Mouse (Mus musculus) hindbrain, postnatal 0 days (tissue): ENCODE results near the gene H2al1c. TPM values are rescaled to one million over a fixed set of nuclear protein-coding genes. Genes with fewer than 3 reads are reported as not detected.
A peak's percentile ranks its signal among the peaks of the same experiment; 100 is the strongest.
"Not testable (repeated sequence)": the region's sequence is repeated elsewhere in the genome, so short reads cannot be mapped to it uniquely, and the experiment has no call there.

Experiments used
- ATAC-seq: fragments of 200-750 bp; cut with Nextera tagmentation; 2 replicates; pipeline ENCODE4 v1.8.0; 2017; ENCODE audit warnings: mild to moderate bottlenecking, moderate TSS enrichment, moderate library complexity
- DNase-seq: peaks from one replicate; pipeline ENCODE4 v3.0.0-alpha.2; 2015; ENCODE audit warnings: low spot score
- H3K27ac ChIP-seq: fragments of 300-500 bp; sonication (generic); 2 replicates; pipeline ENCODE4 v1.5.1; 2014; ENCODE audit warnings: mild to moderate bottlenecking
- H3K27me3 ChIP-seq: fragments of 300-500 bp; sonication (generic); 2 replicates; pipeline ENCODE4 v1.6.1; 2014; ENCODE audit warnings: low read length, mixed read lengths; ENCODE audit not compliant: insufficient read depth
- H3K36me3 ChIP-seq: fragments of 300-500 bp; sonication (generic); 2 replicates; pipeline ENCODE4 v1.6.1; 2014; ENCODE audit warnings: low read length, mixed read lengths; ENCODE audit not compliant: insufficient read depth
- H3K4me1 ChIP-seq: fragments of 300-500 bp; sonication (generic); 2 replicates; pipeline ENCODE4 v1.6.1; 2014; ENCODE audit warnings: antibody characterized with exemption, low read length, mixed read lengths; ENCODE audit not compliant: insufficient read depth
- H3K4me2 ChIP-seq: fragments of 300-500 bp; sonication (generic); 2 replicates; pipeline ENCODE4 v1.6.1; 2014; ENCODE audit warnings: low read depth, mild to moderate bottlenecking, low read length, moderate library complexity, mixed read lengths
- H3K4me3 ChIP-seq: fragments of 300-500 bp; sonication (generic); 2 replicates; pipeline ENCODE4 v1.5.1; 2014; ENCODE audit warnings: low read length
- H3K9ac ChIP-seq: fragments of 300-500 bp; sonication (generic); replicated peaks from 2 replicates; pipeline ENCODE4 v1.6.1; 2014; ENCODE audit warnings: mild to moderate bottlenecking, low read length, moderate library complexity, mixed read lengths
- H3K9me3 ChIP-seq: fragments of 300-500 bp; sonication (generic); 2 replicates; pipeline ENCODE4 v1.6.1; 2016; ENCODE audit warnings: low read length, mixed read lengths
- CTCF ChIP-seq: IDR thresholded peaks from 2 replicates; pipeline ENCODE4 v1.5.1; 2016; ENCODE audit warnings: antibody characterized with exemption, control low read depth, low read depth
- WGBS: fragments of 180-500 bp; shearing (Covaris S2); extraction: QIAGEN DNeasy Blood & Tissue Kit; methylation state at CpG from one replicate; pipeline ENCODE4 v1.1.7; 2014; 5-methylcytosine and 5-hydroxymethylcytosine counted together
- polyA plus RNA-seq: library from polyadenylated mRNA; unstranded; fragments of >200 nt; fragmentation: Nextera tagmentation; extraction: Ambion mirVana; gene quantifications from 2 replicates; pipeline ENCODE4 v1.2.1, GENCODE M21; 2015
- total RNA-seq: library from RNA; depleted of rRNA; stranded (reverse); fragments of >200 nt; gene quantifications from 2 replicates; pipeline ENCODE4 v1.2.3, GENCODE M21; 2014; rRNA removed

H2al1c gene
- total RNA-seq: not detected in 2 replicates
- polyA plus RNA-seq: not detected in 2 replicates

DNA sequence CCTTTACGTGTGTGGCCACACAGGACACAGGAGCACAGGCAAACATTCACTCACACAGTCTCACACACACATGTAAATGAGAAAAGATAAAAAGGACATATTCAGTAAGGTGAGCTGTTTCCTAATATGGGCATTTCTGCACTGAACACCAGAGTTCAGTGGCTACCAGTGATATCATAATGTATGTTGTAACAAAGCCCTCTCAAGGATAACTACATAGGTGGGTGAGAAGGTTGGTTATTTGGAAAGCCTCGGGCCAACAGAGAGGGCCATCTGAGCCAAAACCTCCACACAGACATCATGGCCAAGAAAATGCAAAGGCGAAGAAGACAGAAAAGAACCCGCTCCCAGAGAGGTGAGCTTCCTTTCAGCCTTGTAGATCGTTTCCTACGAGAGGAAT lies at the start of gene H2al1c:
H2al1c (plus strand) TSS at position 301 of the 400 bp plus-strand sequence.
- DNase-seq, H3K4me1 ChIP-seq, H3K9ac ChIP-seq, H3K4me2 ChIP-seq, H3K4me3 ChIP-seq, ATAC-seq, H3K27me3 ChIP-seq, H3K36me3 ChIP-seq, H3K9me3 ChIP-seq, H3K27ac ChIP-seq: not testable (repeated sequence)
- WGBS: 93% methylated on average over 1 of the region's 6 CpGs

DNA sequence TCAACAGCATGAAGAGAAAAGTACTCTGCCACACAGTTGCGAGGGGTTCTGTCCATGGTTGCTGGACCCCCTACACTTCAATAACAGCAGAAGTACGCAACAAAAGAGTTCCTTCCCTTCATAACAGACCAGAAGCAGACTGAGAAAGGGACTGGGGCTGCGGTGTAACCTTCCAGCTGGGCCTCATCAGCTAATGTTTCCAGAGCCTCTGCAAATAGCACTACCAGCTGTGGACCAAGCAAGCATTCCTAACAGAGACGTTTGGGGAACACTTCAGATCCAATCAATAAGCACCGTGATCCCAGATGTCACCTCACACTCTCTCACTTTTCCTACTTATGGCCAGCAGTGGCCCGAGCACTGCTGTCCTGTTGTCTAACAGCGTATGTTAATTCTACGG lies 40.5 kb upstream of the H2al1c start:
- Histone ChIP-seq H3K9ac (no peak overlapping the region), H3K27ac (no peak overlapping the region), H3K27me3 (no peaks in the 10 kb centered on the region), H3K36me3 (no peaks in the 10 kb centered on the region), H3K9me3 (no peaks in the 10 kb centered on the region), H3K4me2 (no peak overlapping the region), H3K4me3 (no peak overlapping the region), H3K4me1 (no peaks in the 10 kb centered on the region)
- no peak for ATAC-seq
- no peak for DNase-seq
- TF ChIP-seq CTCF: no peak
- whole genome bisulfite sequencing: 84% methylated on average over 8 of the region's 8 CpGs

DNA sequence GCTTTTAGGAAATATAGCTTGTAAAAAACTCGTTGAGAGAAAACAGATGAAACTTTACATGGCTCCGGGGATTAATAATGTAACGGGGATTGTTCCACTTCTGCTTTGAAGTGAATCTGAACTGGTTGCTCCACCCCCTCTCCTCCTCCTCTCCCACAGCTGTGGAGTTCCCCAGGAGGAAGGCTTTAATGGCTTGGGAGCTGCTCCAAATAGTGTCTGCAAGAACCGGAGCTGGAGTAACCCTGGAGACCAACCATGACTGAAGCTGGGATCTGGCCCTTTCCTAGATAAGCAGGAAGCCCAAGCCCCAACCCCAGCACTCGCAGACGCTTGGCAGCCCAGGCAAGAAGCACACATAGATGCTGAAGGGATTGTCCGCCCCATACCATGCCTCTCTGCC lies 37.7 kb upstream of the H2al1c start:
- Histone ChIP-seq H3K9me3 (no peaks in the 10 kb centered on the region), H3K4me3 (no peak overlapping the region), H3K4me2 (no peak overlapping the region), H3K9ac (no peak overlapping the region), H3K4me1 (no peaks in the 10 kb centered on the region), H3K27ac (no peak overlapping the region), H3K27me3 (no peaks in the 10 kb centered on the region), H3K36me3 (no peaks in the 10 kb centered on the region)
- DNase-seq (no peak), ATAC-seq (no peak)
- TF ChIP-seq CTCF: no peak
- WGBS: 56% methylated on average over 7 of the region's 7 CpGs

DNA sequence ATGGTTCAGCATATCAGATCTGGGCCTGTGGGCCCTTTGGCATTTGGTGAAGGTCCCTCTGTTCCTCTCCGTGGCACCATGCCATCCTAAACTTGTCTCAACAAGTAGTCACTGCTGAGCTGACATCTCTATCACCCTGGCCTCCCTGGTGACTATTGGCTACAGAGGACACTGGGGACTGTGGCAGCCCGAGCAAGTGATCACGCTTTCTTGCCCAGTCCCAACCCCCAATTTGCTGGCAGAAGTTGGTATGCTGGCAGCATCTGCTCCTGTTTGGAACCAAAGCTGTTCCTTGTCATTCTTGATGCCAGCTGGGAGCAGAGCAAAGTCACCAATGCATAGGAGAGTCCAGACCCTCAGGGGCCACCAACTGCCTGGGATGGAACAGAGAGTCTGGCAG lies 36.4 kb upstream of the H2al1c start:
- TF ChIP-seq CTCF: no peak
- WGBS: 53% methylated on average over 3 of the region's 3 CpGs

DNA sequence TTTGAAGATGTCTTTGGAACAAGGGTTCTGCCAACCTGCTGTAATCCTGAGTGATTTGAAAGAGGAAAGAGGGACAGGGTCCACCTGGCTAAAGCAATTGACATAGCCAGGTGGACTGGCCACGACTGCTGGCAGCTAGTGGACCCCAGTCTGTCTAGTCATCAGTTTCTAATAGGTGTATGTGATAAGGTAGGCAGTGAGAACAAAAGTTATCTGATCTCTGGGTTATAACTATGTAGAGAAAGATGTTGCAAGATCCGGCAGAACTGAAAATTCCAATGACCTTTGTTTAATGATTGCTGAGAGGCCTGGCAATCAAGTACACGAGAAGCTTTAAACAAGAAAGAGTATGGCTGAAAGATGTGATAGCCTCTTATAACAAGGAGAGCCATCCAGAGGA lies 32.3 kb upstream of the H2al1c start:
- Histone ChIP-seq H3K4me1 (no peaks in the 10 kb centered on the region), H3K9ac (no peak overlapping the region), H3K9me3 (no peaks in the 10 kb centered on the region), H3K4me3 (no peak overlapping the region), H3K36me3 (no peaks in the 10 kb centered on the region), H3K27ac (no peak overlapping the region), H3K4me2 (no peak overlapping the region), H3K27me3 (no peaks in the 10 kb centered on the region)
- WGBS: 81% methylated on average over 3 of the region's 3 CpGs
- TF ChIP-seq CTCF: no peak
- ATAC-seq: no peak
- DNase-seq: no peak

More for the DNA sequence above, 36.4 kb upstream of the H2al1c start:
- DNase-seq (peak; percentile 78), ATAC-seq (peak; percentile 96)
- no peak overlapping the region for H3K4me2 ChIP-seq
- H3K9ac ChIP-seq: no peak overlapping the region
- no peaks in the 10 kb centered on the region for H3K27me3 ChIP-seq
- H3K4me1 ChIP-seq: no peaks in the 10 kb centered on the region
- H3K9me3 ChIP-seq: no peaks in the 10 kb centered on the region
- H3K36me3 ChIP-seq: no peaks in the 10 kb centered on the region
- no peak overlapping the region for H3K27ac ChIP-seq
- no peak overlapping the region for H3K4me3 ChIP-seq

DNA sequence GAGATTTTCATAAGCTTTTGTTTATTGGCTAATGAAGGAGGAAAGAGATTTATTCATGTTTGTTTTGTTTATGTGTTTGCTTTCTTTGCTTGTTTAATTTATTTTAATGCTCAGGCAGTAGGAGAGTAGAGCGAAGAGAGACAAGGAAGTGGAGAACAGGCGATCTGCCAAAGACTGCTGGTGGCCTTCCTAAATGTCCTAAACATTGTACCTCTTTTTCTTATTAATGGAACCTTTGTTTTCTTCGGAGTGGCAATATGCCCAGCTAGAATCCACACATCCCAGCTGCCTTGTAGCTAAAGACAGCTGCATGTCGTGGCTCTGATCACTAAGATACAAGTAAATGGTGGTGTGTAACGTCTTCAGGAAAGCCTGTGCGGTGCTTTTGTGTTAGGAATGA lies 28.4 kb upstream of the H2al1c start:
- Histone ChIP-seq H3K4me2 (no peak overlapping the region), H3K27ac (no peak overlapping the region), H3K27me3 (no peaks in the 10 kb centered on the region), H3K36me3 (no peaks in the 10 kb centered on the region), H3K4me3 (no peak overlapping the region), H3K9me3 (no peaks in the 10 kb centered on the region), H3K9ac (no peak overlapping the region), H3K4me1 (no peaks in the 10 kb centered on the region)
- WGBS: 58% methylated on average over 6 of the region's 6 CpGs
- TF ChIP-seq CTCF: no peak
- ATAC-seq (no peak), DNase-seq (no peak)

DNA sequence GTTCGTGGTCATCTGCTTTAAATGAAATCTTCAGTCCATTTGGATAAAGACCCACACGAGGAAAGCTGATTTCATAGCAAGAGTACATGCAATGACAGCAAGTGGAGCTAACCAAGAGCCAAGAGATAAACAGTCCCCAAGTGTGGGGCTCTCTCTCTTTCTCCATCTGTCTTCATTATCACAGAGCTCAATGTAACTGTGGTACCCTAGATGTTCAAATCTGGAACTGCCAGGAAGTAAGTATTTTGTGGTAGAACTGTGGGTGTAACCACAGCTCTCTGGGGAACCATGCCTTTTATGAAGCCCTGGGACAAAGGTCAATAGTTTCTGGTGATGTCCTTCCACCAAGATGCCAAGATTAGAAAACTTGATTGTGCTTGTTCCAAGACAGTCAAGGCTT lies 24.7 kb upstream of the H2al1c start:
- Histone ChIP-seq H3K27me3 (no peaks in the 10 kb centered on the region), H3K4me3 (no peak overlapping the region), H3K9me3 (no peaks in the 10 kb centered on the region), H3K4me2 (no peak overlapping the region), H3K9ac (no peak overlapping the region), H3K4me1 (no peaks in the 10 kb centered on the region), H3K36me3 (no peaks in the 10 kb centered on the region), H3K27ac (no peak overlapping the region)
- WGBS: 73% methylated on average over 2 of the region's 2 CpGs
- no peak for TF ChIP-seq CTCF
- ATAC-seq (no peak), DNase-seq (no peak)
